Mouse (Mus musculus) bone marrow, adult 2 months (tissue): ENCODE data around the gene Pakap.

Experiments used
- CTCF ChIP-seq: fragments of 200-500 bp; IDR thresholded peaks from 2 replicates; pipeline ENCODE4 v1.5.1; 2011; ENCODE audit warnings: low read length, control low read depth; ENCODE audit not compliant: control insufficient read depth, insufficient read depth
- POLR2A ChIP-seq: fragments of 200-500 bp; IDR thresholded peaks from 2 replicates; pipeline ENCODE4 v1.6.1; 2011; ENCODE audit warnings: low read depth, mild to moderate bottlenecking, control low read depth, low read length, borderline replicate concordance; ENCODE audit not compliant: control insufficient read depth

DNA sequence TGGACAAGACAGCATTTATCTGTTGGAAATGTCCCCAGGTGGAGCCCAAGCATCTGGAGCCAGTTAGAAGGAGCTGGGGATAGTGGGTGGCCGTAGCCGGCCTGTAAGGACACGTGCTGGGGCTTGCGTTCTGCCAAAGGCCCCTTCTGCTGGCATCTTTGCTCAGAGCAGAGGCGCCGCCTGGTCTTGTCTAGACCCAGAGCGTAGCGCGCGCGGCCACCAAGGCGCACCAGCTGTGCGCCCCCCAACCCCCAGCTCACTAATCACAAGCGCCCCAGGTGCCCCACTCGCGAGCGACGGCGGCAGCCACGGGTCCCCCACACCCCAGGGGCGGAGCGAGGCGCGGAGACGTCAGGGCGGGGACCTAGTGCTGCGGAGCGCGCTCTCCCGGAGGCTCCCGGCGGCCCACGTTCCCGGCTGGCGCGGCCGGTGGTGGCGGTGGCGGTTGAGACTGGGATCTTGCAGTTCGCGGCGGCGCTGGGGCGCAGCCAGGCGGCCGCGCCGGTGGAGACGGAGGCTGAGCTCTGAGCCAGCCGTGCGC lies at the start of gene Pakap:
- no peak for TF ChIP-seq CTCF
- TF ChIP-seq POLR2A: no peak
